Mouse (Mus musculus) kidney, embryonic 14.5 days (tissue): ENCODE results near the gene Npff. TPM values are rescaled to one million over a fixed set of nuclear protein-coding genes. Genes with fewer than 3 reads are reported as not detected.
A peak's percentile ranks its signal among the peaks of the same experiment; 100 is the strongest.

ENCODE experiments used
- ATAC-seq: fragments of 200-750 bp; cut with Nextera tagmentation; 2 replicates; pipeline ENCODE4 v1.8.0; 2017; ENCODE audit warnings: moderate number of reproducible peaks, mild to moderate bottlenecking, moderate TSS enrichment, moderate library complexity; ENCODE audit not compliant: low FRiP score, low TSS enrichment
- H3K27ac ChIP-seq: fragments of 300-500 bp; sonication (generic); 2 replicates; pipeline ENCODE4 v1.5.1; 2014; ENCODE audit warnings: low read depth, mild to moderate bottlenecking, low read length, moderate library complexity, mixed read lengths
- H3K27me3 ChIP-seq: fragments of 300-500 bp; sonication (generic); 2 replicates; pipeline ENCODE4 v1.6.1; 2014; ENCODE audit warnings: mild to moderate bottlenecking, low read length; ENCODE audit not compliant: control insufficient read depth, insufficient read depth
- H3K36me3 ChIP-seq: fragments of 300-500 bp; sonication (generic); 2 replicates; pipeline ENCODE4 v1.6.1; 2014; ENCODE audit warnings: low read length, mixed read lengths; ENCODE audit not compliant: control insufficient read depth, insufficient read depth
- H3K4me1 ChIP-seq: fragments of 300-500 bp; sonication (generic); 2 replicates; pipeline ENCODE4 v1.6.1; 2014; ENCODE audit warnings: low read length, mixed read lengths; ENCODE audit not compliant: control insufficient read depth, insufficient read depth
- H3K4me2 ChIP-seq: fragments of 300-500 bp; sonication (generic); replicated peaks from 2 replicates; pipeline ENCODE4 v1.6.1; 2014; ENCODE audit warnings: low read depth, mild to moderate bottlenecking, low read length
- H3K4me3 ChIP-seq: fragments of 300-500 bp; sonication (generic); 2 replicates; pipeline ENCODE4 v1.5.1; 2014; ENCODE audit warnings: mild to moderate bottlenecking, low read length
- H3K9ac ChIP-seq: fragments of 300-500 bp; sonication (generic); 2 replicates; pipeline ENCODE4 v1.6.1; 2014; ENCODE audit warnings: low read depth, mild to moderate bottlenecking, low read length, moderate library complexity
- H3K9me3 ChIP-seq: fragments of 300-500 bp; sonication (generic); 2 replicates; pipeline ENCODE4 v1.6.1; 2016; ENCODE audit warnings: low read length; ENCODE audit not compliant: control insufficient read depth
- WGBS: fragments of 180-500 bp; shearing (Covaris S2); extraction: QIAGEN DNeasy Blood & Tissue Kit; methylation state at CpG from one replicate; pipeline ENCODE4 v1.1.7; 2014; 5-methylcytosine and 5-hydroxymethylcytosine counted together
- polyA plus RNA-seq: library from polyadenylated mRNA; unstranded; fragments of >200 nt; fragmentation: Nextera tagmentation; extraction: Ambion mirVana; gene quantifications from 2 replicates; pipeline ENCODE4 v1.2.1, GENCODE M21; 2014

Npff gene
- polyA plus RNA-seq, 1 experiment from 2014 or later, result 2.7 TPM

DNA sequence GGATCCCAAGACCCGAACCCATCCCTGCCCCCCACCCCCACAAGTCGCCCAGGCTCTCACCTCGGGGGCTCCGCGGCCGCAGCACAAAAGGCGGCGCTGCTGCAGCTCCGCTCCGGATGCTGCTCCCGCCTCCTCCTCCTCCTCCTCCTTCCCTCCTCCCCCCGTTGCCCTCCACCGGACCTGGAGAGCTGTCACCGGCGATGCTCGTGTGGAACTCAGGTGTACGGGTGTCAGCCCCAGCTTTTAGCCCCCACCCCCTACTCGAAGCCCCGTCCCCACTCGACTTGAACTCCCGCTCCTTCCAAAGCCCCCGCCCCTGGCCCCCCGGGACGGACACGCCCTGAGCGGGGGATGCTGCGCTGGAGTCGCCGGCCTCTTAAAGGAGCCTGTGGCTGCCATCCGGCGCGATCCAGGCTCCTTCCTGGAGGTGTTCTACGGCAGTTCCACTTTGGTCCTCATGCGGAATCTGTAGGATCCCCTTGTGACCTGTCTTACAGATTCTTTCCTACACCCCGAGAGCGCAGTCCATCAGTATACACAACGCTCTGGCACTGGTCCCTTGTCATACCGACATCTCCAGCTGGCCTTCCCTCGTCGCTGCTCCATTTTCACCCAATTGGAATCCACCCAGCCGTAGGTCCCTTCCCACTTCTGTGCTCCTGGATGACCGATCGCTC, 7.9 kb downstream of the Npff start, which contains the start of gene Map3k12:
Gene Map3k12, minus strand, starts transcription at position 337 of the 677 bp plus-strand sequence.
- Histone ChIP-seq H3K36me3 (peaks cover 14% of the 10 kb centered on the region; the same call in 1 of the 2 replicates), H3K4me1 (peaks cover 31% of the 10 kb centered on the region), H3K4me2 (peak within 1 kb of the TSS; percentile 91), H3K4me3 (peak within 1 kb of the TSS; percentile 65), H3K9ac (peak within 1 kb of the TSS; percentile 58), H3K27ac (peak within 1 kb of the TSS; percentile 99), H3K27me3 (no peaks in the 10 kb centered on the region), H3K9me3 (no peaks in the 10 kb centered on the region)
- under 1% methylated on average over 41 of the region's 43 CpGs for WGBS
- peak; percentile 14 for ATAC-seq

DNA sequence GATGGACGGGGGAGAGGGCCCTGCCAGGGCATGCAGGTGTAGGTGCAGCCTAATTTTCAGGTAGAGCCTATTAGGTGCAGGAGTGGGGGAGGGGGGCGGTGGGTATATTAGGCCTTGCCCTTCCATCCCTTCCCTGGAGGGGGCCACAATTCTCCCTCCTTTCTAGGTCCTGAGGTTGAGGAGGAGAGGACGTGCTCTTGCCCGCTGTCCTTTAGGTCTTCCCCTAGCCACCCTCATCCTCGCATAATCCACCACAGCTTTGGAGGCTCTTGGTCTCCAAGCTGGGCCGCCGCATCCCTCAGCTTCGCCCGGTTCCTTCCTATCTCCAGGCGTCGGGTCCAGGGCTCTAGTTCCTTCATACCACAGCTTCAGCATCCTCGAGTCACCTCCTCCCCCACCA, 8.4 kb downstream of the Npff start:
- Histone ChIP-seq H3K4me2 (peak overlapping the region; percentile 91), H3K27me3 (no peaks in the 10 kb centered on the region), H3K9me3 (no peaks in the 10 kb centered on the region), H3K4me1 (peaks cover 36% of the 10 kb centered on the region), H3K36me3 (peaks cover 9% of the 10 kb centered on the region; the same call in 1 of the 2 replicates), H3K9ac (peak overlapping the region; percentile 58), H3K4me3 (peak overlapping the region; percentile 65), H3K27ac (peak overlapping the region; percentile 69; the same call in 1 of the 2 replicates)
- 0 out of 2 replicates have a peak, but pooled peaks have one; percentile 0 for ATAC-seq
- WGBS, result 2% methylated on average over 12 of the region's 12 CpGs

DNA sequence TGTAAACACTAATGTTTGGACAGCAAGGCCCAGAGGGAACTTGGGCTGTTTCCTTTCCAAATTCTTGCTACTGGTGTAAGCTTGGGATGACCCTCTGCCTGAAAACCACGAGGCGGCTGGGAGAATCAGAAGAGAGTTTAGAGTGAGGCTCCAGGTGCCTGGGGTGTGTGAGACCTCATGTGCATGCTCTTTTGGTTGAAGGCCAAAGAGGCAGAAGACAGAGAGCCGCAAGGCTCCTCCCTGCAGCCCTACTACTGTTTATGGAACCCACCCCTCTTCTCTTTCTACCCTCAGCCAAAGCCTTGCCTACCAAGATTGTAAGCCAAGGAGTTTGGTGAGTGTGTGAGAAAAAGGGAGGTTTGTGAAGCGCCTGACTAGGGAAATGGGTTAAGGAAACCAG, 9.0 kb downstream of the Npff start:
- H3K27me3 ChIP-seq, result no peaks in the 10 kb centered on the region
- H3K36me3 ChIP-seq, result peaks cover 4% of the 10 kb centered on the region; the same call in 1 of the 2 replicates
- peaks cover 39% of the 10 kb centered on the region for H3K4me1 ChIP-seq
- H3K4me3 ChIP-seq, result peak overlapping the region; percentile 65
- peak overlapping the region; percentile 58; the same call in 1 of the 2 replicates for H3K9ac ChIP-seq
- H3K27ac ChIP-seq, result no peak overlapping the region
- 50% methylated on average over 4 of the region's 4 CpGs for WGBS
- no peaks in the 10 kb centered on the region for H3K9me3 ChIP-seq
- peak overlapping the region; percentile 91 for H3K4me2 ChIP-seq
- no peak for ATAC-seq

DNA sequence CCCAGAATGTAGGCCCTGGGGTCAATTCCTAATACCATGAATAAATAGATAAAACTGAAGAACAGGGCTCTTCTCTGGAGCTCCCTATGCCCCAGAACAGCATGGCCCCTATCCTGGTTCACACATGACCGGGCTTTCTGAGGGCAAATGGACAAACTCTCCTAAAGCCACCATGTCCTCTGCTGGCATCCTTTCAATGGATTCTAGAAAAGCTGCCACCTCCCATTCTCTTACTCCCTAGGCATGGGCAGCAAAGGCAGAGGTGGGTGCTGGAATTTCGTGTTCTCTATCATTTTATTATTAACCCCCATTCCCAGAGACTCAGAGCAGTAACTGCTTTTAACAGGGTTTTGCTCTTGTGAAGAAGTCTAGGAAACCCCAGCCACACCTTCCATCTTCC, 9.5 kb downstream of the Npff start:
- H3K4me3 ChIP-seq, result no peak overlapping the region

DNA sequence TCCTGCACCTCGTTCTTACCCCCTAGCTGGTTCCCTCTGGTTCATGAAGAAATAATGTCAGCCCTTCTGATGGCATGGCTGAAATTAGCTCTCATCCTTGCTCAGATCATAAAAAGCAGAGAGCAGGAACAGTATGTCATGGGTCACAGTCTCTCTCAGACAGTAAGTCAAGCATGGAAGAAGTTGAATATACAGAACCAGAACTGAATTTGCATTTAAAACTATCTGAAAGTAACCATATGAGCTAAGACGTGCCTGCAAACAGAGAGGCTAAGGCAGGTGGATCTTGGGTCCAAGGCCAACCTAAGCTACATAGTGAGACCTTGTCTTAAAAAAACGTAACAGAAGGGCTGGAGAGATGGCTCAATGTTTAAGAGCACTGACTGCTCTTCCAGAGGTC, 11.7 kb downstream of the Npff start:
- Histone ChIP-seq H3K27me3 (no peaks in the 10 kb centered on the region), H3K4me1 (peaks cover 24% of the 10 kb centered on the region), H3K4me3 (no peak overlapping the region), H3K27ac (no peak overlapping the region), H3K36me3 (peaks cover 5% of the 10 kb centered on the region; the same call in 1 of the 2 replicates), H3K9ac (no peak overlapping the region), H3K4me2 (no peak overlapping the region), H3K9me3 (no peaks in the 10 kb centered on the region)
- WGBS, result 63% methylated on average over 3 of the region's 3 CpGs
- no peak for ATAC-seq

More for the DNA sequence above, 9.5 kb downstream of the Npff start:
- Histone ChIP-seq H3K27me3 (no peaks in the 10 kb centered on the region), H3K36me3 (no peaks in the 10 kb centered on the region), H3K9me3 (no peaks in the 10 kb centered on the region), H3K4me2 (no peak overlapping the region), H3K4me1 (peaks cover 36% of the 10 kb centered on the region), H3K27ac (no peak overlapping the region), H3K9ac (no peak overlapping the region)
- ATAC-seq, result no peak
- 88% methylated on average over 2 of the region's 2 CpGs for WGBS

DNA sequence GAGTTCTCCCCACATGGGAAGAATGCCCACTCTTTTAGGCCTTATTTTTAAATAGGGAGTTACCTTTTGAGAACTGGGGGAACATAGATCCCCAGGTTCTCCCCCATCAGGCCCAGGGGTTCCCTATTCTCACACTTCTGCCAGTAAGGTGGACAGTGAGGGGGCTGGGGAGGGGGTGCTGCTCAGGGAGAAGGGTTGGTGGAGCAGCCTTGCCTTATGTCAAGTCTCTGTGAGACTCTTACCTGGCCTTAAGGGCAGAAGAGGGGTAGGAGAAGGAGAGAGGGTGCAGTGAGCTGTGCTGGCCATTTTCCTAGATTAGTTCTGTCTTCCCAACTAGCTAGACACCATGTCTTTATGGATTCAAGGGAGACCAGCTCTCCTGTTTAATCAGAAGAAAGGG, 12.3 kb downstream of the Npff start:
- Histone ChIP-seq H3K27me3 (no peaks in the 10 kb centered on the region), H3K4me3 (no peak overlapping the region), H3K36me3 (peaks cover 9% of the 10 kb centered on the region; the same call in 1 of the 2 replicates), H3K4me2 (no peak overlapping the region), H3K9ac (0 out of 2 replicates have a peak overlapping the region, but pooled peaks have one; percentile 19), H3K9me3 (no peaks in the 10 kb centered on the region), H3K27ac (peak overlapping the region; percentile 68; the same call in 1 of the 2 replicates), H3K4me1 (peaks cover 24% of the 10 kb centered on the region)
- no peak for ATAC-seq

DNA sequence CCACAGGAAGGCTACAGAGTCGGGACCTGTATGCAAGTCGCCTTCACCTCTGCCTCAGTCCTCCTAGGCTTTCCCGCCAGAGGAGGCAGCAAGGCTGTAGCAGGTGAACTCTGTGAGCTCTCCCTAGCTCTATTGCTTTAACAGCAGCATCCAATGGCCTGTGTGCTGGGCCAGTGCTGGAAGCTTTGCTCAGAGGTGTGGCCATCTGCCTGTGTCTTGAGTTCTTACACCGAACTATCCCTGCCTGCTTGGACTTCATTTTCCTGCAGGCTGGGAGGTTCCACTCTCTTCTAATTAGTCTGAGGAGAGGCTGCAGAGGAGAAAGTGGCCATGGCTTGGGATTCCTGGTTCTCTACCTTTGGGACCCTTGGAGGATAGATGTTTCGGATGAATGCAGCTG, 12.7 kb downstream of the Npff start:
- Histone ChIP-seq H3K4me2 (no peak overlapping the region; the same call in 1 of the 2 replicates), H3K36me3 (peaks cover 11% of the 10 kb centered on the region; the same call in 1 of the 2 replicates), H3K9me3 (no peaks in the 10 kb centered on the region), H3K4me3 (no peak overlapping the region), H3K9ac (peak overlapping the region; percentile 19; the same call in 1 of the 2 replicates), H3K27me3 (no peaks in the 10 kb centered on the region), H3K4me1 (peaks cover 24% of the 10 kb centered on the region), H3K27ac (peak overlapping the region; percentile 68)
- ATAC-seq, result no peak
- WGBS, result 29% methylated on average over 5 of the region's 5 CpGs

DNA sequence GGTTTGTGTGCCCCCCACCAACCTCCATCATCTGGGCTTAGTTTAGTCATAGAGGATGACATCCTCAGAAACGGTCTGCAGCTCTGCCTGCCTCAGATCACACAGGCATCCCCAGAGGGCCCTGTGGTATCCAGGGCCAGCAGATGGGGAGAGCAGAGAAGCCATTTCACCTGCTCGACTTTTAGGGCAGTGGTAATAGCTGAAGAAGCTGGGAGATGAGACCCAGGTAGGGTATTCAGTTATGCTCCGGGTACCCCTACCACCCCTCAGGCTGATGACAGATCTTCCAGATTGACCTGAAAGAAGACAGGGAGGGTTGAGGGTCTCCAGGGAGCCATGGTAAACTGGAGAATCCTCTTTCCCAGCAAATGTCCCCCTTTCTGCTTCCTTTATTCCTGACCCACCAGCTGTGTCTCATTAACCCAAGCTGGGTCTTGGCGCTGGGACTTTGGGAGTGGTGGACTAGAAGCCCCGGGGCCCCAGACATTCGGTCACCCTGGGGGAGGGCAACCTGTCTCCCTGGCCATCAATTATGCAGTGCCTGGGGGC, 13.4 kb downstream of the Npff start:
- peak overlapping the region; percentile 68 for H3K27ac ChIP-seq
- H3K4me2 ChIP-seq, result peak overlapping the region; percentile 73
- H3K9me3 ChIP-seq, result no peaks in the 10 kb centered on the region
- H3K4me3 ChIP-seq, result peak overlapping the region; percentile 57; the same call in 1 of the 2 replicates
- peak overlapping the region; percentile 19; the same call in 1 of the 2 replicates for H3K9ac ChIP-seq
- H3K27me3 ChIP-seq, result no peaks in the 10 kb centered on the region
- H3K4me1 ChIP-seq, result peaks cover 24% of the 10 kb centered on the region
- WGBS, result 6% methylated on average over 6 of the region's 6 CpGs
- peak; percentile 19; the same call in 1 of the 2 replicates for ATAC-seq
- peaks cover 11% of the 10 kb centered on the region; the same call in 1 of the 2 replicates for H3K36me3 ChIP-seq
